ENCODE assay signal across 26 mouse cellular contexts in genomic region chr6:65923501-65924084, GRCm38 (mm10). TPM values are rescaled to one million over a fixed set of nuclear protein-coding genes. Genes with fewer than 3 reads are reported as not detected.
A peak's percentile ranks its signal among the peaks of the same experiment; 100 is the strongest.
DNase-seq lines count a peak whose midpoint lies in the region; ATAC-seq and TF ChIP-seq lines count a peak whose summit lies in the region.
"Had no signal": no experiment of that assay in that cellular context is flagged by ENCODE, and none has a peak within 500 bp of the region (broad histone marks: within the 10 kb centered on the region; RNA-seq: fewer than 3 reads in every experiment).

No protein-coding gene starts in this region.

- no peak for TF ChIP-seq CTCF in brain, embryonic 14.5 days (IDR thresholded peaks at IDR 0.05; ENCODE audit: borderline replicate concordance, extremely low read depth, insufficient read depth, insufficient read length)

- 60% methylated on average over 4 of the region's 4 CpGs for WGBS in hindbrain, embryonic 16.5 days
- WGBS in hindbrain, embryonic 12.5 days: 52% methylated on average over 4 of the region's 4 CpGs
- 87% methylated on average over 4 of the region's 4 CpGs for WGBS in heart, embryonic 11.5 days (ENCODE audit: insufficient replicate concordance)

- H3K27me3 ChIP-seq in hindbrain, embryonic 16.5 days (replicated peaks; ENCODE audit: control insufficient read depth, insufficient read depth, low read length): no peaks in the 10 kb centered on the region
- H3K27me3 ChIP-seq in hindbrain, embryonic 12.5 days: no peaks in the 10 kb centered on the region
- no peaks in the 10 kb centered on the region for H3K27me3 ChIP-seq in heart, embryonic 11.5 days (ENCODE audit: control insufficient read depth, insufficient read depth, low read length)
- H3K27me3 ChIP-seq: embryonic facial prominence, embryonic 15.5 days; heart, embryonic 12.5 days; hindbrain, embryonic 13.5 days; liver, embryonic 15.5 days; midbrain, embryonic 12.5 days; Patski had no signal

- H3K4me2 ChIP-seq in hindbrain, embryonic 16.5 days (ENCODE audit: low read length): no peak overlapping the region
- H3K4me2 ChIP-seq in hindbrain, embryonic 12.5 days (replicated peaks): no peak overlapping the region
- no peak overlapping the region for H3K4me2 ChIP-seq in heart, embryonic 11.5 days
- H3K4me2 ChIP-seq: embryonic facial prominence, embryonic 15.5 days; heart, embryonic 12.5 days; hindbrain, embryonic 13.5 days; liver, embryonic 15.5 days; midbrain, embryonic 12.5 days had no signal

- no peaks in the 10 kb centered on the region for H3K4me1 ChIP-seq in hindbrain, embryonic 16.5 days (ENCODE audit: control insufficient read depth, insufficient read depth, low read depth, low read length)
- H3K4me1 ChIP-seq in hindbrain, embryonic 12.5 days: no peaks in the 10 kb centered on the region
- H3K4me1 ChIP-seq in heart, embryonic 11.5 days (ENCODE audit: control insufficient read depth, insufficient read depth, low read length): no peaks in the 10 kb centered on the region
- H3K4me1 ChIP-seq: heart, embryonic 12.5 days; liver, embryonic 15.5 days; midbrain, embryonic 12.5 days had no signal

- H3K9me3 ChIP-seq in hindbrain, embryonic 16.5 days (ENCODE audit: control insufficient read depth, low read length): no peaks in the 10 kb centered on the region
- no peaks in the 10 kb centered on the region for H3K9me3 ChIP-seq in hindbrain, embryonic 12.5 days (replicated peaks)
- H3K9me3 ChIP-seq in heart, embryonic 11.5 days (replicated peaks; ENCODE audit: control insufficient read depth, low read length): no peaks in the 10 kb centered on the region
- H3K9me3 ChIP-seq: embryonic facial prominence, embryonic 15.5 days; heart, embryonic 12.5 days; hindbrain, embryonic 13.5 days; liver, embryonic 15.5 days; midbrain, embryonic 12.5 days had no signal

- H3K4me3 ChIP-seq in hindbrain, embryonic 16.5 days (ENCODE audit: low read length): no peak overlapping the region
- H3K4me3 ChIP-seq in hindbrain, embryonic 12.5 days: no peak overlapping the region
- H3K4me3 ChIP-seq in heart, embryonic 11.5 days (ENCODE audit: low read depth, low read length): no peak overlapping the region
- H3K4me3 ChIP-seq: embryonic facial prominence, embryonic 15.5 days; heart, embryonic 12.5 days; hindbrain, embryonic 13.5 days; liver, embryonic 15.5 days; midbrain, embryonic 12.5 days had no signal

- DNase-seq in brain, embryonic 14.5 days (ENCODE audit: low read depth): peak; percentile 17
- peak; percentile 77 for DNase-seq in hindlimb bud, embryonic 11.5 days (ENCODE audit: extremely low spot score, low read depth, low spot score)
- DNase-seq in mesoderm, embryonic 11.5 days (ENCODE audit: low read depth, low spot score): peak; percentile 28
- no peak for DNase-seq in liver
- DNase-seq: adrenal gland, postnatal 10 days; cerebellum, adult 11-12 months; cerebellum, postnatal 25 days; heart, postnatal 14 days; kidney, postnatal 25 days; right cerebral cortex, postnatal 4 days; thymus, postnatal 14 days had no signal

- H3K9ac ChIP-seq in hindbrain, embryonic 16.5 days (ENCODE audit: low read depth, low read length): no peak overlapping the region
- no peak overlapping the region for H3K9ac ChIP-seq in hindbrain, embryonic 12.5 days
- H3K9ac ChIP-seq in heart, embryonic 11.5 days (ENCODE audit: low read depth, low read length): no peak overlapping the region
- H3K9ac ChIP-seq: embryonic facial prominence, embryonic 15.5 days; heart, embryonic 12.5 days; hindbrain, embryonic 13.5 days; liver, embryonic 15.5 days; midbrain, embryonic 12.5 days had no signal

- no peak for TF ChIP-seq POLR2A in brain, embryonic 14.5 days (IDR thresholded peaks at IDR 0.05; ENCODE audit: borderline replicate concordance, extremely low read depth, insufficient read depth, insufficient read length, poor library complexity, severe bottlenecking)

- no peaks in the 10 kb centered on the region for H3K36me3 ChIP-seq in hindbrain, embryonic 16.5 days (ENCODE audit: control insufficient read depth, insufficient read depth, low read length)
- no peaks in the 10 kb centered on the region for H3K36me3 ChIP-seq in hindbrain, embryonic 12.5 days
- H3K36me3 ChIP-seq in heart, embryonic 11.5 days (ENCODE audit: control insufficient read depth, insufficient read depth, low read length): no peaks in the 10 kb centered on the region
- H3K36me3 ChIP-seq: embryonic facial prominence, embryonic 15.5 days; hindbrain, embryonic 13.5 days; liver, embryonic 15.5 days; midbrain, embryonic 12.5 days had no signal

- H3K27ac ChIP-seq in hindbrain, embryonic 16.5 days (ENCODE audit: low read depth, low read length): no peak overlapping the region
- H3K27ac ChIP-seq in hindbrain, embryonic 12.5 days: no peak overlapping the region
- H3K27ac ChIP-seq in heart, embryonic 11.5 days (ENCODE audit: low read depth, low read length): no peak overlapping the region
- H3K27ac ChIP-seq: embryonic facial prominence, embryonic 15.5 days; hindbrain, embryonic 13.5 days; liver, embryonic 15.5 days; macrophage; midbrain, embryonic 12.5 days had no signal

- ATAC-seq in hindbrain, embryonic 16.5 days: 0 out of 2 replicates have a peak, but pooled peaks have one; percentile 48
- no peak for ATAC-seq in hindbrain, embryonic 12.5 days (ENCODE audit: low FRiP score)
- ATAC-seq in heart, embryonic 11.5 days (replicated peaks; ENCODE audit: insufficient number of reproducible peaks, low FRiP score, low TSS enrichment): no peak
- ATAC-seq: CD4-positive, CD25-positive, alpha-beta regulatory T cell, adult 4 months; forebrain, embryonic 16.5 days; intestine, postnatal 0 days; Patski had no signal

RNA-seq across cellular contexts. Expression of gene 4930544G11Rik, which starts 28.8 kb away (rescaled TPM):
- not detected in 2 replicates for polyA plus RNA-seq in hindbrain, embryonic 16.5 days (2015; fragmentation: Nextera tagmentation; extraction: Ambion mirVana)
- polyA plus RNA-seq in hindbrain, embryonic 12.5 days (2016; fragmentation: Nextera tagmentation; extraction: Ambion mirVana): not detected in 2 replicates
- not detected in 2 replicates for polyA plus RNA-seq in brain, embryonic 14.5 days (2012; rRNA removed)
- polyA plus RNA-seq in heart, embryonic 11.5 days (2014; fragmentation: Nextera tagmentation; extraction: Ambion mirVana): not detected in 2 replicates
- polyA plus RNA-seq: CD4-positive, CD25-positive, alpha-beta regulatory T cell, adult 4 months; embryonic facial prominence, embryonic 15.5 days; forebrain, embryonic 16.5 days; heart, embryonic 12.5 days; hindbrain, embryonic 13.5 days; intestine, postnatal 0 days; liver, embryonic 15.5 days; lung, embryonic 16.5 days; macrophage; midbrain, embryonic 12.5 days; Patski; stomach, embryonic 16.5 days had no signal
